ENCODE assay signal across 8 mouse cellular contexts in genomic region chr10:68276976-68277441, GRCm38 (mm10). TPM values are rescaled to one million over a fixed set of nuclear protein-coding genes. Genes with fewer than 3 reads are reported as not detected.
DNase-seq lines count a peak whose midpoint lies in the region; ATAC-seq lines count a peak whose summit lies in the region.

No protein-coding gene starts in this region.

- peaks cover 14% of the 10 kb centered on the region for H3K4me1 ChIP-seq in erythroblast, embryonic 14.5 days (ENCODE audit: control insufficient read depth)
- peaks cover 23% of the 10 kb centered on the region for H3K4me1 ChIP-seq in midbrain, embryonic 16.5 days (ENCODE audit: control insufficient read depth, insufficient read depth, low read length)
- peaks cover 9% of the 10 kb centered on the region for H3K4me1 ChIP-seq in stomach, embryonic 14.5 days (ENCODE audit: control insufficient read depth, insufficient read depth, low read length)

- no peaks in the 10 kb centered on the region for H3K36me3 ChIP-seq in erythroblast, embryonic 14.5 days (ENCODE audit: control insufficient read depth)
- H3K36me3 ChIP-seq in midbrain, embryonic 16.5 days (ENCODE audit: control insufficient read depth, insufficient read depth, low read length) = no peaks in the 10 kb centered on the region
- H3K36me3 ChIP-seq in stomach, embryonic 14.5 days (ENCODE audit: control insufficient read depth, insufficient read depth, low read length) = peaks cover 4% of the 10 kb centered on the region; the same call in 1 of the 2 replicates

- peak overlapping the region; percentile 86 for H3K27ac ChIP-seq in midbrain, embryonic 16.5 days (ENCODE audit: low read length)
- H3K27ac ChIP-seq in stomach, embryonic 14.5 days (ENCODE audit: low read length) = peak overlapping the region; percentile 94

- H3K4me3 ChIP-seq in erythroblast, embryonic 14.5 days (replicated peaks) = peak overlapping the region; percentile 62
- peak overlapping the region; percentile 75 for H3K4me3 ChIP-seq in midbrain, embryonic 16.5 days (ENCODE audit: low read depth, low read length)
- H3K4me3 ChIP-seq in stomach, embryonic 14.5 days (ENCODE audit: low read depth, low read length) = peak overlapping the region; percentile 68

- DNase-seq in embryo, embryonic 11 days = peak; percentile 68
- peak; percentile 61 for DNase-seq in heart, adult 8-10 months (ENCODE audit: low spot score)
- DNase-seq in kidney, adult 8-10 months = peak; percentile 58 to 62
- peak; percentile 19 for DNase-seq in liver

- peak overlapping the region; percentile 93 for H3K4me2 ChIP-seq in midbrain, embryonic 16.5 days (ENCODE audit: low read length)
- H3K4me2 ChIP-seq in stomach, embryonic 14.5 days (replicated peaks; ENCODE audit: low read depth, low read length) = peak overlapping the region; percentile 82

- H3K27me3 ChIP-seq in erythroblast, embryonic 14.5 days (ENCODE audit: control insufficient read depth) = peaks cover 68% of the 10 kb centered on the region
- H3K27me3 ChIP-seq in midbrain, embryonic 16.5 days (ENCODE audit: control insufficient read depth, insufficient read depth, low read depth, low read length) = no peaks in the 10 kb centered on the region
- H3K27me3 ChIP-seq in stomach, embryonic 14.5 days (ENCODE audit: control insufficient read depth, insufficient read depth, low read length) = no peaks in the 10 kb centered on the region

- WGBS in midbrain, embryonic 16.5 days = 0% methylated on average over 23 of the region's 34 CpGs
- WGBS in stomach, embryonic 14.5 days = 1% methylated on average over 26 of the region's 34 CpGs

- H3K9me3 ChIP-seq in erythroblast, embryonic 14.5 days (ENCODE audit: control insufficient read depth, low read length) = no peaks in the 10 kb centered on the region
- no peaks in the 10 kb centered on the region for H3K9me3 ChIP-seq in midbrain, embryonic 16.5 days (replicated peaks; ENCODE audit: control insufficient read depth, low read length, poor library complexity, severe bottlenecking)
- H3K9me3 ChIP-seq in stomach, embryonic 14.5 days (ENCODE audit: control insufficient read depth, low read depth, low read length) = no peaks in the 10 kb centered on the region

- no peak for ATAC-seq in erythroblast, adult 5-6 weeks (replicated peaks; ENCODE audit: low FRiP score, poor library complexity, severe bottlenecking)
- peak; percentile 70 for ATAC-seq in midbrain, embryonic 16.5 days
- ATAC-seq in stomach, embryonic 14.5 days (ENCODE audit: insufficient number of reproducible peaks, insufficient read depth, low FRiP score, low read depth) = peak; percentile 64

- H3K9ac ChIP-seq in midbrain, embryonic 16.5 days (ENCODE audit: low read depth, low read length) = peak overlapping the region; percentile 83
- peak overlapping the region; percentile 63 for H3K9ac ChIP-seq in stomach, embryonic 14.5 days (replicated peaks; ENCODE audit: low read depth, low read length)

RNA-seq across cellular contexts. Expression of gene Arid5b, which starts 1.5 kb away (rescaled TPM):
- polyA plus RNA-seq in erythroblast, embryonic 14.5 days (2012) = 0.01 TPM in 2 replicates
- total RNA-seq in erythroblast, adult 5-6 weeks (2015; ENCODE audit: low replicate concordance) = 7.5 and 11.3 TPM in 2 replicates
- 4.2 and 4.3 TPM in 2 replicates for total RNA-seq in erythroblast, adult 5-6 weeks (2017; ENCODE audit: low replicate concordance)
- total RNA-seq in heart, adult 8-10 months (2022) = 10 to 100 TPM; 17.7 to 25.4 (median 18.5) TPM
- 17.6 and 19.1 TPM in 2 replicates for polyA plus RNA-seq in midbrain, embryonic 16.5 days (2015; fragmentation: Nextera tagmentation; extraction: Ambion mirVana)
- polyA plus RNA-seq in stomach, embryonic 14.5 days (2014; fragmentation: Nextera tagmentation; extraction: Ambion mirVana) = 40.8 and 43.0 TPM in 2 replicates

Comparison
In these comparisons a context has a peak if more than half of its experiments do, and no peak if none do; other contexts are left out.
1. RNA of gene Arid5b, which starts 1.5 kb away (polyA plus RNA-seq): 40.8 to 43.0 TPM in stomach, embryonic 14.5 days and 17.6 to 19.1 TPM in midbrain, embryonic 16.5 days; 0.01 TPM in erythroblast, embryonic 14.5 days; every median in the first group is over 10 times any median in the second.
2. Peak in every context shown above with its lines, with median percentiles within 50 percentile points of each other: H3K4me3 ChIP-seq and DNase-seq.